Mouse (Mus musculus) CH12.LX (cell line): ENCODE results near the gene 9330161L09Rik.

Experiments
- CHD2 ChIP-seq: IDR thresholded peaks from 2 replicates; pipeline ENCODE4 v1.6.1; 2011; ENCODE audit warnings: low read length, improper control_type of control experiment
- CTCF ChIP-seq, 2 experiments: IDR thresholded peaks in 1 of 2; conservative IDR thresholded peaks in 1 of 2; 2 replicates each; pipeline ENCODE4 v1.5.1; 2011 to 2012; ENCODE audit warnings: low read depth in 2 of 2, low read length in 2 of 2, improper control_type of control experiment in 1 of 2, inconsistent platforms in 1 of 2, mild to moderate bottlenecking in 1 of 2, moderate library complexity in 1 of 2
- NELFE ChIP-seq: IDR thresholded peaks from 2 replicates; pipeline ENCODE4 v1.6.1; 2011; ENCODE audit warnings: low read depth, low read length, improper control_type of control experiment
- UBTF ChIP-seq: IDR thresholded peaks from 2 replicates; pipeline ENCODE4 v1.6.1; 2012; ENCODE audit warnings: low read depth, mild to moderate bottlenecking, inconsistent platforms, low read length, improper control_type of control experiment, moderate library complexity
- USF2 ChIP-seq: conservative IDR thresholded peaks from 2 replicates; pipeline ENCODE4 v1.6.1; 2011; ENCODE audit warnings: low read depth, low read length, improper control_type of control experiment

GRCm38 (mm10) chr12:103443524-103443923, 35.9 kb upstream of the 9330161L09Rik start, which contains the start of gene Ifi27l2a:
- TF ChIP-seq CHD2 (no peak), NELFE (peak; percentile 65), USF2 (no peak), UBTF (no peak), CTCF (conservative IDR thresholded peaks at IDR 0.05 in 1 of 2, IDR thresholded peaks at IDR 0.05 in 1 of 2; ENCODE audit: low read depth in 2 of 2, low read length in 2 of 2) (no peak)
